In genomic region chr6:134745876-134746275, GRCm38 (mm10) we compare ENCODE assay signal across 15 mouse cellular contexts.
"Had no signal": no experiment of that assay in that cellular context is flagged by ENCODE, and none has a peak within 500 bp of the region (broad histone marks: within the 10 kb centered on the region; RNA-seq: fewer than 3 reads in every experiment).

No protein-coding gene starts in this region.

- H3K4me1 ChIP-seq: neural tube, embryonic 15.5 days; stomach, embryonic 15.5 days had no signal

- H3K27ac ChIP-seq: neural tube, embryonic 15.5 days; stomach, embryonic 15.5 days; stomach, postnatal 0 days had no signal

- H3K4me2 ChIP-seq: neural tube, embryonic 15.5 days; stomach, embryonic 15.5 days had no signal

- DNase-seq: retina, postnatal 1 day; right cerebral cortex, adult 18-20 months; right cerebral cortex, postnatal 14 days; right cerebral cortex, postnatal 25 days; right cerebral cortex, postnatal 4 days; spleen, adult 18-20 months; thymus, adult 18-20 months; thymus, adult 2 months; thymus, postnatal 14 days; thymus, postnatal 25 days; thymus, postnatal 36 days; thymus, postnatal 4 days had no signal

- H3K9me3 ChIP-seq: neural tube, embryonic 15.5 days; stomach, embryonic 15.5 days had no signal

- H3K9ac ChIP-seq: neural tube, embryonic 15.5 days; stomach, embryonic 15.5 days had no signal

- H3K4me3 ChIP-seq: neural tube, embryonic 15.5 days; stomach, embryonic 15.5 days had no signal

- H3K27me3 ChIP-seq: neural tube, embryonic 15.5 days; stomach, embryonic 15.5 days had no signal

- H3K36me3 ChIP-seq: neural tube, embryonic 15.5 days; stomach, embryonic 15.5 days had no signal
